Mouse (Mus musculus): ENCODE measurements around the gene Cyb5rl. TPM values are rescaled to one million over a fixed set of nuclear protein-coding genes. Genes with fewer than 3 reads are reported as not detected.

Gene Cyb5rl
- 2.4 and 2.9 TPM in 2 replicates for polyA plus RNA-seq (2012; rRNA removed)

GRCm38 (mm10) chr4:107066252-107067124 is at the start of gene Cyb5rl, which contains the start of gene Mrpl37:
Cyb5rl (plus strand) TSS chr4:107066988.
Mrpl37 (minus strand) TSS chr4:107066868.

GRCm38 (mm10) chr4:107096841-107097373 is 30.1 kb downstream of the Cyb5rl start, which contains the start of gene Cdcp2:
Cdcp2 (plus strand) TSS chr4:107096891.

Other genes starting within 250 kb of the Cyb5rl start
- gene Ssbp3, start 156.3 kb upstream of the Cyb5rl start, polyA plus RNA-seq (2012; rRNA removed) = 22.8 and 26.2 TPM in 2 replicates
- gene Mrpl37, start 120 bp upstream of the Cyb5rl start, polyA plus RNA-seq (2012; rRNA removed) = 34.4 and 35.7 TPM in 2 replicates
- not detected in 2 replicates for gene Cdcp2, start 29.9 kb downstream of the Cyb5rl start, polyA plus RNA-seq (2012; rRNA removed)
- 111 and 119 TPM in 2 replicates for gene Tmem59, start 111.4 kb downstream of the Cyb5rl start, polyA plus RNA-seq (2012; rRNA removed)
- gene Tceanc2, start 112.1 kb downstream of the Cyb5rl start, polyA plus RNA-seq (2012; rRNA removed) = 7.2 and 7.6 TPM in 2 replicates
- gene Ldlrad1, start 142.2 kb downstream of the Cyb5rl start, polyA plus RNA-seq (2012; rRNA removed) = 0.05 TPM in 1 of 2 replicates, not detected in the other
- 8.6 and 9.5 TPM in 2 replicates for gene Lrrc42, start 186.5 kb downstream of the Cyb5rl start, polyA plus RNA-seq (2012; rRNA removed)
- 6.7 and 6.8 TPM in 2 replicates for gene Hspb11, start 186.6 kb downstream of the Cyb5rl start, polyA plus RNA-seq (2012; rRNA removed)
- gene Dio1, start 240.2 kb downstream of the Cyb5rl start, polyA plus RNA-seq (2012; rRNA removed) = 0.09 and 0.23 TPM in 2 replicates
- gene Yipf1, start 247.4 kb downstream of the Cyb5rl start, polyA plus RNA-seq (2012; rRNA removed) = 13.4 and 15.3 TPM in 2 replicates

Measured in liver, embryonic 18 days (tissue).